Mouse (Mus musculus) thymus, adult 2 months (tissue): Measurements from ENCODE around the gene Sept3. TPM values are rescaled to one million over a fixed set of nuclear protein-coding genes. Genes with fewer than 3 reads are reported as not detected.
A peak's percentile ranks its signal among the peaks of the same experiment; 100 is the strongest.

ENCODE experiments used
- DNase-seq: peaks from one replicate; pipeline ENCODE4 v3.0.0; 2021
- H3K27ac ChIP-seq: fragments of 200-500 bp; 2 replicates; pipeline ENCODE4 v1.5.1; 2012; ENCODE audit warnings: low read length, control low read depth; ENCODE audit not compliant: control insufficient read depth, insufficient read depth
- H3K27me3 ChIP-seq: fragments of 200-500 bp; 2 replicates; pipeline ENCODE4 v1.6.1; 2012; ENCODE audit warnings: mild to moderate bottlenecking, low read length, moderate library complexity, mixed read lengths; ENCODE audit not compliant: control insufficient read depth, insufficient read depth
- H3K36me3 ChIP-seq: fragments of 200-500 bp; 2 replicates; pipeline ENCODE4 v1.6.1; 2012; ENCODE audit warnings: mild to moderate bottlenecking, low read length, moderate library complexity; ENCODE audit not compliant: control insufficient read depth, insufficient read depth
- H3K4me1 ChIP-seq: fragments of 200-500 bp; replicated peaks from 2 replicates; pipeline ENCODE4 v1.6.1; 2012; ENCODE audit warnings: low read length; ENCODE audit not compliant: control insufficient read depth, insufficient read depth
- H3K4me3 ChIP-seq: fragments of 200-500 bp; 2 replicates; pipeline ENCODE4 v1.5.1; 2012; ENCODE audit warnings: mild to moderate bottlenecking, low read length, control low read depth, moderate library complexity; ENCODE audit not compliant: control insufficient read depth, insufficient read depth
- CTCF ChIP-seq: fragments of 200-500 bp; IDR thresholded peaks from 2 replicates; pipeline ENCODE4 v1.5.1; 2012; ENCODE audit warnings: mild to moderate bottlenecking, control low read depth, low read length, moderate library complexity, borderline replicate concordance; ENCODE audit not compliant: control insufficient read depth, poor library complexity, insufficient read depth; ENCODE audit errors: extremely low read depth
- POLR2A ChIP-seq: fragments of 200-500 bp; IDR thresholded peaks from 2 replicates; pipeline ENCODE4 v1.6.1; 2012; ENCODE audit warnings: mild to moderate bottlenecking, low read length, control low read depth, moderate library complexity; ENCODE audit not compliant: control insufficient read depth, poor library complexity, insufficient read depth; ENCODE audit errors: extremely low read depth
- WGBS: fragments of 180-500 bp; shearing (Covaris S2); methylation state at CpG from one replicate; pipeline ENCODE4 v1.1.7; 2018; 5-methylcytosine and 5-hydroxymethylcytosine counted together
- polyA plus RNA-seq: library from polyadenylated mRNA; depleted of rRNA; stranded (reverse); fragments of >200 nt; gene quantifications from 2 replicates; pipeline ENCODE4 v1.2.3, GENCODE M21; 2012

Sept3 gene
- polyA plus RNA-seq, 1 experiment: 4.6 TPM

- DNase-seq: no peak
- Histone ChIP-seq H3K4me3 (no peak overlapping the region), H3K4me1 (no peaks in the 10 kb centered on the region), H3K27ac (no peak overlapping the region), H3K27me3 (no peaks in the 10 kb centered on the region), H3K36me3 (no peaks in the 10 kb centered on the region)
- 82% methylated on average over 3 of the region's 3 CpGs for WGBS
- TF ChIP-seq CTCF: no peak
- TF ChIP-seq POLR2A: no peak
Measured at GRCm38 (mm10) chr15:82268185-82268584, 6.5 kb upstream of the Sept3 start.

- 49% methylated on average over 9 of the region's 9 CpGs for WGBS
- Histone ChIP-seq H3K4me1 (no peaks in the 10 kb centered on the region), H3K27me3 (no peaks in the 10 kb centered on the region), H3K27ac (no peak overlapping the region), H3K4me3 (no peak overlapping the region), H3K36me3 (no peaks in the 10 kb centered on the region)
- TF ChIP-seq POLR2A: no peak
- no peak for TF ChIP-seq CTCF
- no peak for DNase-seq
Measured at GRCm38 (mm10) chr15:82268783-82269182, 5.9 kb upstream of the Sept3 start.

- WGBS: 20% methylated on average over 5 of the region's 5 CpGs
- peak; percentile 49 for DNase-seq
- Histone ChIP-seq H3K36me3 (no peaks in the 10 kb centered on the region), H3K4me3 (no peak overlapping the region), H3K27ac (no peak overlapping the region), H3K4me1 (peaks cover 4% of the 10 kb centered on the region; the same call in 1 of the 2 replicates), H3K27me3 (peaks cover 3% of the 10 kb centered on the region; the same call in 1 of the 2 replicates)
- TF ChIP-seq POLR2A: no peak
- TF ChIP-seq CTCF: peak; percentile 81; the same call in 1 of the 2 replicates
Measured at GRCm38 (mm10) chr15:82271201-82271600, 3.5 kb upstream of the Sept3 start.

GRCm38 (mm10) chr15:82272295-82272694 lies 2.4 kb upstream of the Sept3 start:
- Histone ChIP-seq H3K27ac (no peak overlapping the region), H3K27me3 (peaks cover 3% of the 10 kb centered on the region; the same call in 1 of the 2 replicates), H3K36me3 (no peaks in the 10 kb centered on the region), H3K4me1 (peaks cover 4% of the 10 kb centered on the region; the same call in 1 of the 2 replicates), H3K4me3 (no peak overlapping the region)
- no peak for DNase-seq
- WGBS: 82% methylated on average over 6 of the region's 6 CpGs
- TF ChIP-seq CTCF: no peak
- TF ChIP-seq POLR2A: no peak

- WGBS: 3% methylated on average over 86 of the region's 86 CpGs
- Histone ChIP-seq H3K4me1 (peaks cover 4% of the 10 kb centered on the region; the same call in 1 of the 2 replicates), H3K4me3 (no peak overlapping the region), H3K36me3 (no peaks in the 10 kb centered on the region), H3K27me3 (peaks cover 3% of the 10 kb centered on the region; the same call in 1 of the 2 replicates), H3K27ac (no peak overlapping the region)
- DNase-seq: peak; percentile 20
- TF ChIP-seq POLR2A (no peak), CTCF (no peak)
Measured at GRCm38 (mm10) chr15:82274927-82275901, 521 bp downstream of the Sept3 start.

- H3K4me3 ChIP-seq: no peak overlapping the region
- no peak for DNase-seq
- H3K4me1 ChIP-seq: peaks cover 4% of the 10 kb centered on the region; the same call in 1 of the 2 replicates
- no peak overlapping the region for H3K27ac ChIP-seq
- 11% methylated on average over 5 of the region's 5 CpGs for WGBS
- TF ChIP-seq CTCF (no peak), POLR2A (no peak)
- no peaks in the 10 kb centered on the region for H3K36me3 ChIP-seq
- peaks cover 3% of the 10 kb centered on the region; the same call in 1 of the 2 replicates for H3K27me3 ChIP-seq
Measured at GRCm38 (mm10) chr15:82277591-82277990, 2.9 kb downstream of the Sept3 start.

- Histone ChIP-seq H3K27ac (no peak overlapping the region), H3K36me3 (no peaks in the 10 kb centered on the region), H3K4me1 (no peaks in the 10 kb centered on the region; the same call in 1 of the 2 replicates), H3K4me3 (no peak overlapping the region), H3K27me3 (no peaks in the 10 kb centered on the region; the same call in 1 of the 2 replicates)
- TF ChIP-seq POLR2A: no peak
- no peak for TF ChIP-seq CTCF
- no peak for DNase-seq
- 63% methylated on average over 4 of the region's 4 CpGs for WGBS
Measured at GRCm38 (mm10) chr15:82280638-82281037, 5.9 kb downstream of the Sept3 start.
